Mouse (Mus musculus) lung, postnatal 0 days (tissue): Measurements from ENCODE around the gene Sh3bp1.
A peak's percentile ranks its signal among the peaks of the same experiment; 100 is the strongest.

Experiments used
- CTCF ChIP-seq: IDR thresholded peaks from 2 replicates; pipeline ENCODE4 v1.5.1; 2016; ENCODE audit warnings: antibody characterized with exemption, mild to moderate bottlenecking
- EP300 ChIP-seq: IDR thresholded peaks from 2 replicates; pipeline ENCODE4 v1.6.1; 2016; ENCODE audit warnings: antibody characterized with exemption, mild to moderate bottlenecking, control low read depth

GRCm38 (mm10) chr15:78931577-78931976, 32.0 kb downstream of the Sh3bp1 start:
- TF ChIP-seq CTCF (peak; percentile 88), EP300 (no peak)
